Mouse (Mus musculus) ES-E14 (cell line): ENCODE results near the gene Luzp1. TPM values are rescaled to one million over a fixed set of nuclear protein-coding genes. Genes with fewer than 3 reads are reported as not detected.

Experiments
- DNase-seq: peaks from one replicate; pipeline ENCODE4 v3.0.0-alpha.2; 2013; ENCODE audit warnings: low read depth, low spot score
- H3K27ac ChIP-seq: 2 replicates; pipeline ENCODE4 v1.5.1; 2012; ENCODE audit warnings: low read depth, mild to moderate bottlenecking, low read length, moderate library complexity, mixed read lengths; ENCODE audit not compliant: poor library complexity, insufficient read depth, severe bottlenecking
- H3K36me3 ChIP-seq: 2 replicates; pipeline ENCODE4 v1.6.1; 2012; ENCODE audit warnings: mild to moderate bottlenecking, low read length, moderate library complexity, mixed read lengths; ENCODE audit not compliant: control insufficient read depth, poor library complexity, insufficient read depth, severe bottlenecking
- H3K4me1 ChIP-seq, 2 experiments: fragments of 150-350 bp in 1 of 2; sonication (generic) in 1 of 2; 2 replicates each; pipeline ENCODE4 v1.6.1; 2012; ENCODE audit warnings: low read length in 2 of 2, mild to moderate bottlenecking in 1 of 2, mixed read lengths in 1 of 2; ENCODE audit not compliant: control insufficient read depth in 2 of 2, insufficient read depth in 2 of 2, poor library complexity in 1 of 2
- H3K4me3 ChIP-seq, 2 experiments: fragments of 150-350 bp in 1 of 2; sonication (generic) in 1 of 2; 2 replicates each; pipeline ENCODE4 v1.5.1; 2012; ENCODE audit warnings: low read length in 2 of 2, low read depth in 1 of 2, mild to moderate bottlenecking in 1 of 2, mixed read lengths in 1 of 2; ENCODE audit not compliant: insufficient read depth in 1 of 2, poor library complexity in 1 of 2, severe bottlenecking in 1 of 2
- H3K9ac ChIP-seq: 2 replicates; pipeline ENCODE4 v1.6.1; 2012; ENCODE audit warnings: low read depth, mild to moderate bottlenecking, low read length, mixed read lengths; ENCODE audit not compliant: poor library complexity, insufficient read depth, severe bottlenecking
- H3K9me3 ChIP-seq: fragments of 150-350 bp; sonication (generic); 2 replicates; pipeline ENCODE4 v1.6.1; 2012; ENCODE audit warnings: low read depth, mild to moderate bottlenecking, low read length; ENCODE audit not compliant: control insufficient read depth, insufficient read depth
- CHD2 ChIP-seq: IDR thresholded peaks from 2 replicates; pipeline ENCODE4 v1.6.1; 2014; ENCODE audit warnings: mild to moderate bottlenecking, low read depth, low read length, inconsistent platforms
- HCFC1 ChIP-seq: IDR thresholded peaks from 2 replicates; pipeline ENCODE4 v1.6.1; 2012; ENCODE audit warnings: low read length, inconsistent platforms, borderline replicate concordance; ENCODE audit not compliant: insufficient read depth
- MAFK ChIP-seq: IDR thresholded peaks from 2 replicates; pipeline ENCODE4 v1.6.1; 2014; ENCODE audit warnings: mild to moderate bottlenecking, low read depth, low read length, inconsistent platforms; ENCODE audit not compliant: insufficient read depth
- ZC3H11A ChIP-seq: IDR thresholded peaks from 2 replicates; pipeline ENCODE4 v1.6.1; 2012; ENCODE audit warnings: low read depth, mild to moderate bottlenecking, inconsistent platforms, low read length, borderline replicate concordance
- ZNF384 ChIP-seq: IDR thresholded peaks from 2 replicates; pipeline ENCODE4 v1.6.1; 2012; ENCODE audit warnings: low read depth, low read length, inconsistent platforms
- in situ Hi-C, 2 experiments: fragments of 600-800 bp; cut with MboI; formaldehyde crosslinking; loops; one replicate each; pipeline ENCODE4 v1.15.1; 2025; ENCODE audit warnings: low sequenced_read_pairs in 2 of 2, inconsistent platforms in 1 of 2; ENCODE audit not compliant: unreplicated experiment in 2 of 2
- total RNA-seq: library from RNA; depleted of rRNA; stranded (reverse); fragments of 300-350 nt; gene quantifications from 2 replicates; pipeline ENCODE4 v1.2.3, GENCODE M21; 2012

Gene Luzp1
- total RNA-seq, 1 experiment, result 41.0 TPM

DNA sequence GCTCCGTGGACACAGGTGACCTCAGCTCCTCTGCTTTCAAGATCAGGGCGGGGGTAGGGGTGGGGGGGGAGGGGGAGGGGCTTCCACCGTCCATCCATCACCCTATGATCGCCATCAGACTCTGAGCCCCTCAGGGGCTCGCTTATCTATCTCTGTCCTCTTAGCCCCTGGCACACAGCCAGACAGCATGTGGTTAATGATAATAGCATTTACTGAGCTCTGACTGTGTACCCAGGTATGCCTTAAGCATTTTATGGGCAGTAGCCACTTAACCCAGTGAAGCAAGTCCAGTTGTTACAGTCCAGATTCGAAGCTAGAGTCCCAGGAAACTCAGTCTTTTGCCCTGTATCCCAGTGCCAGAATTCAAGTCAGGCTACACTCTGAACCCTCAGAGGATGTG is 18.0 kb upstream of the Luzp1 start:
- TF ChIP-seq MAFK, result no peak
- no peak for TF ChIP-seq ZNF384
- TF ChIP-seq CHD2, result no peak
- TF ChIP-seq ZC3H11A, result no peak
- TF ChIP-seq HCFC1, result no peak
- Histone ChIP-seq H3K27ac (no peak overlapping the region), H3K4me1 (peaks cover 14 to 15% of the 10 kb centered on the region in 2 experiments), H3K4me3 (no peak overlapping the region), H3K36me3 (no peaks in the 10 kb centered on the region), H3K9ac (no peak overlapping the region), H3K9me3 (no peaks in the 10 kb centered on the region)
- in situ Hi-C loops, result loop anchor here (10.0 kb wide), 2 partner anchors 163 to 173 kb away; partner anchors contain the start of genes Lactbl1 (in 1 of the 2) and Tex46 (in 1 of the 2)
- DNase-seq, result no peak

GRCm38 (mm10) chr4:136452286-136452685 is 17.3 kb upstream of the Luzp1 start:
- in situ Hi-C loops, result loop anchor here (10.0 kb wide), 2 partner anchors 163 to 173 kb away; partner anchors contain the start of genes Lactbl1 (in 1 of the 2) and Tex46 (in 1 of the 2)
- H3K36me3 ChIP-seq, result no peaks in the 10 kb centered on the region
- H3K27ac ChIP-seq, result no peak overlapping the region

GRCm38 (mm10) chr4:136452792-136453191 is 16.8 kb upstream of the Luzp1 start:
- no peak for DNase-seq
- no peak overlapping the region for H3K27ac ChIP-seq
- in situ Hi-C loops, result loop anchor here (10.0 kb wide), 2 partner anchors 162 to 172 kb away; partner anchors contain the start of genes Lactbl1 (in 1 of the 2) and Tex46 (in 1 of the 2)
- H3K4me3 ChIP-seq, result no peak overlapping the region
- TF ChIP-seq ZC3H11A, result no peak
- TF ChIP-seq MAFK, result no peak
- no peak for TF ChIP-seq ZNF384
- no peak for TF ChIP-seq HCFC1
- no peak for TF ChIP-seq CHD2
- peaks cover 15 to 16% of the 10 kb centered on the region in 2 experiments for H3K4me1 ChIP-seq
- no peak overlapping the region for H3K9ac ChIP-seq
- H3K36me3 ChIP-seq, result no peaks in the 10 kb centered on the region
- no peaks in the 10 kb centered on the region for H3K9me3 ChIP-seq

More at GRCm38 (mm10) chr4:136452286-136452685, 17.3 kb upstream of the Luzp1 start:
- no peak for DNase-seq
- no peak overlapping the region for H3K9ac ChIP-seq
- TF ChIP-seq ZC3H11A (no peak), CHD2 (no peak), HCFC1 (no peak), ZNF384 (no peak), MAFK (no peak)
- H3K9me3 ChIP-seq, result no peaks in the 10 kb centered on the region
- H3K4me3 ChIP-seq, result no peak overlapping the region
- H3K4me1 ChIP-seq, result peaks cover 15 to 16% of the 10 kb centered on the region in 2 experiments

DNA sequence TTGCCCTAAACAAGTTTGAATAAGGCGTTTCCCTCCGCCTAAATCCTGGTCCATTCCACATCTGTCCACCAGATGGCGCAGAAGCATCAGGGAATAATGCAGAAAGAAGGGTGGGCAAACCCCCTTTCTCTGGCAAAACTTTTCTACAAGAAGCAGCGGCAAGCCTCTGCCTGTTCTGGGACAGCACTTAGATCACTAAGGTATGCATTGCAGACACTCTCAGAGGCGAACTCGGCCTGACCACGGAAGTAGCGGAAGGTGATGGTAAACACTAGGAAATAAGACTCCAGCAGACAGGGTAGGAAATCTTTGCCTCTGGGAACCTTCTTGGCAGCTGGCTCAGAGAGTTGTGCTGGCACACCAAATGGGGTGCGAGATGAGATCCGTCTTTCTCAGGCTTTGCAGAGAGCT is 14.7 kb upstream of the Luzp1 start:
- TF ChIP-seq MAFK (no peak), HCFC1 (no peak), ZC3H11A (peak; percentile 96)
- peaks cover 15 to 22% of the 10 kb centered on the region in 2 experiments for H3K4me1 ChIP-seq
- in situ Hi-C loops, result loop anchor here (10.0 kb wide), 2 partner anchors 160 to 170 kb away; partner anchors contain the start of genes Lactbl1 (in 1 of the 2) and Tex46 (in 1 of the 2)
- no peak overlapping the region for H3K27ac ChIP-seq
- H3K9me3 ChIP-seq, result no peaks in the 10 kb centered on the region
- DNase-seq, result peak; percentile 87
- H3K36me3 ChIP-seq, result no peaks in the 10 kb centered on the region
- H3K4me3 ChIP-seq, result peak overlapping the region; percentile 2 to 44; a peak in 3 of 4 replicates
- H3K9ac ChIP-seq, result no peak overlapping the region
